Mouse (Mus musculus) natural killer cell, adult 2 months (primary cell): ENCODE measurements around the gene Usp7.

Experiments
- DNase-seq, 2 experiments: peaks; one replicate each; pipeline ENCODE4 v3.0.0; 2022; ENCODE audit warnings: low spot score in 2 of 2

The Usp7 gene

GRCm38 (mm10) chr16:8791949-8792557, at the start of gene Usp7:
TSS of gene Usp7 (minus strand) at chr16:8792308.
- no peak for DNase-seq

GRCm38 (mm10) chr16:8840557-8840956, 48.4 kb upstream of the Usp7 start:
- no peak for DNase-seq

GRCm38 (mm10) chr16:8838921-8839320, 46.8 kb upstream of the Usp7 start:
- DNase-seq = no peak

GRCm38 (mm10) chr16:8837595-8837994, 45.5 kb upstream of the Usp7 start:
- no peak for DNase-seq

- no peak for DNase-seq
These were observed 44.8 kb upstream of the Usp7 start for GRCm38 (mm10) chr16:8836876-8837275.

GRCm38 (mm10) chr16:8831241-8831640, 39.1 kb upstream of the Usp7 start:
- DNase-seq = peak in 1 of 2 experiments; percentile 26

- DNase-seq = peak; percentile 60 to 74
These were observed 38.5 kb upstream of the Usp7 start for GRCm38 (mm10) chr16:8830431-8831211.

GRCm38 (mm10) chr16:8829564-8830359, 37.7 kb upstream of the Usp7 start, which contains the start of gene 1810013L24Rik:
TSS of gene 1810013L24Rik (plus strand) at chr16:8830100.
- DNase-seq = peak; percentile 99

- DNase-seq = peak in 1 of 2 experiments; percentile 6
These were observed 36.8 kb upstream of the Usp7 start for GRCm38 (mm10) chr16:8828636-8829563.

- DNase-seq = no peak
These were observed 35.3 kb upstream of the Usp7 start for GRCm38 (mm10) chr16:8827366-8827765.

- no peak for DNase-seq
These were observed 31.6 kb upstream of the Usp7 start for GRCm38 (mm10) chr16:8823661-8824060.

- no peak for DNase-seq
These were observed 30.5 kb upstream of the Usp7 start for GRCm38 (mm10) chr16:8822586-8822985.

GRCm38 (mm10) chr16:8821429-8821828, 29.3 kb upstream of the Usp7 start:
- no peak for DNase-seq

- no peak for DNase-seq
These were observed 25.8 kb upstream of the Usp7 start for GRCm38 (mm10) chr16:8817872-8818271.

GRCm38 (mm10) chr16:8810399-8811127, 18.5 kb upstream of the Usp7 start:
- peak in 1 of 2 experiments; percentile 1 for DNase-seq

- DNase-seq = peak; percentile 21 to 51
These were observed 14.6 kb upstream of the Usp7 start for GRCm38 (mm10) chr16:8806703-8807102.

GRCm38 (mm10) chr16:8795906-8796305, 3.8 kb upstream of the Usp7 start:
- DNase-seq = no peak

- DNase-seq = no peak
These were observed 2.8 kb upstream of the Usp7 start for GRCm38 (mm10) chr16:8794952-8795351.

GRCm38 (mm10) chr16:8790886-8791285, 1.2 kb downstream of the Usp7 start:
- DNase-seq = no peak

- DNase-seq = no peak
These were observed 7.4 kb downstream of the Usp7 start for GRCm38 (mm10) chr16:8784753-8785152.
